Mouse (Mus musculus) urinary bladder, postnatal 14 days (tissue): ENCODE measurements around the gene Enpp6.

Experiments
- DNase-seq: peaks from one replicate; pipeline ENCODE4 v3.0.0; 2021; ENCODE audit warnings: low spot score

The Enpp6 gene

DNA sequence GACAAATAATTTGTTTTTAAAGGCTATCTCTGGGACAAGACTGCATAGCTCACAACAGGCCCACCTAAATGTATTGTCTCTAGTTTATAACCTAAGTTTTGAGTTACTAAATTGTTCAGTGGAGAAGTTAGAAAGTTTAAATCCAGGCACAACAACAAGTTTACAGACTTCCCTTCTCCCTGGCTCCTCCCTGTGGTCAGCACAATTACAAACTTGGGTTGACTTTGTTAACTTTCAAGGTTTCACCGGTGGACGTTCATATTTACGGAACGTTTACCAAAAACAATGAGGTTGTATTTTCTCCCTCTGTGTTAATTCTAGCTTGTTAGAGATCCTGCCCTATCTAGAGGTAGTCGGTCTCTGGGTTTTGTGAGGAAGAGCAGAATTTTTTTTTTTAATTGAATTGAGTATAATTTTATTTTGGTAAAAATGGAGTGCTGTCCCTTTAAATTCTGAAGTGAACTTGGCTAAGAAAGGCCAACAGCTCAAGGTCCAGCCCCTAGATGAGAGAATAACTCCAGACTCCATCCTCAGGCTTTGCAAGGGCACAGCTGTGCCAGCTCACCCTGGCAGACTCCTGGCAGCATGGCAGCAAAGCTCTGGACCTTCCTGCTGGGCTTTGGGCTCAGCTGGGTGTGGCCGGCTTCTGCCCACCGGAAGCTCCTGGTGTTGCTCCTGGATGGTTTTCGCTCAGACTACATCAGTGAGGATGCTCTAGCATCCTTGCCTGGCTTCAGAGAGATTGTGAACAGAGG, at the start of gene Enpp6:
Gene Enpp6 (plus strand): TSS at position 502 of the 755 bp plus-strand sequence.
- no peak for DNase-seq

DNA sequence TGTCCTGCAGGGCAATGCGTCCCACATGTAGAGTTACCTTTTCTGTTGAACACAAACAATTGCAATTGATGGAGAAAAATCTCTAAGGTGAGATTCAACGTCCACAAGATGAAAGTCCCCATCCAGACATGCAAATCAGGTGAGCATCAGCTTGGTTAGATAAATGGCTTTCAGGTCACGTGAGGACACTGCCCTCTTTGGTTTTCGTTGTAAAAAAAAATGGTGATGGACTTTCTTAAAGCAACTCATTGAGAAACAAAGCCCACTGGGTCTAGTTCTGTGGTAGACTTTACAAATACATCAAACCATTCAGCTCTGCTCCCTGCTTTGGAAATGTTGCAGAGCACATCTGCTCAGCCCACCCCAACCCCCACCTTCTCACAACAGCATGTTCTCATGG, 48.5 kb upstream of the Enpp6 start:
- no peak for DNase-seq

DNA sequence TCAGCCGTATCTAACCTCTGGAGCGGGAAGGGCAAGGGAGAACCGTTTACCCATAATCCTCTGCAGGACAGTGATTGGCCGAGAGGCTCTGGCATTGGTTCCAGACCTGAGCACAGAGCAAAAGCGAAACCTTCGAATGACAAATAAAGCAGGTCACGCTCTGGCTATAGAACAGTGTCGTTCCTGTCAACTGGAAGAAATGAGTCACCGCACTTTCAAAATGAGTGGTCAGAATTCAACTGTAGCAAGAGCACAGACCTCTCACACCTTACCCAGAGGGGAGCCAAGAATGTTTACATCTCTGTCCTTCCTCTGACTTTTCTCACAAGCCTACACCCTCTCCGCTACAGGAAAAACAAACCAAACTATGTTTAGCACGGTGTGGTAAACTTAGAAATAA, 45.4 kb upstream of the Enpp6 start:
- peak; percentile 32 for DNase-seq

DNA sequence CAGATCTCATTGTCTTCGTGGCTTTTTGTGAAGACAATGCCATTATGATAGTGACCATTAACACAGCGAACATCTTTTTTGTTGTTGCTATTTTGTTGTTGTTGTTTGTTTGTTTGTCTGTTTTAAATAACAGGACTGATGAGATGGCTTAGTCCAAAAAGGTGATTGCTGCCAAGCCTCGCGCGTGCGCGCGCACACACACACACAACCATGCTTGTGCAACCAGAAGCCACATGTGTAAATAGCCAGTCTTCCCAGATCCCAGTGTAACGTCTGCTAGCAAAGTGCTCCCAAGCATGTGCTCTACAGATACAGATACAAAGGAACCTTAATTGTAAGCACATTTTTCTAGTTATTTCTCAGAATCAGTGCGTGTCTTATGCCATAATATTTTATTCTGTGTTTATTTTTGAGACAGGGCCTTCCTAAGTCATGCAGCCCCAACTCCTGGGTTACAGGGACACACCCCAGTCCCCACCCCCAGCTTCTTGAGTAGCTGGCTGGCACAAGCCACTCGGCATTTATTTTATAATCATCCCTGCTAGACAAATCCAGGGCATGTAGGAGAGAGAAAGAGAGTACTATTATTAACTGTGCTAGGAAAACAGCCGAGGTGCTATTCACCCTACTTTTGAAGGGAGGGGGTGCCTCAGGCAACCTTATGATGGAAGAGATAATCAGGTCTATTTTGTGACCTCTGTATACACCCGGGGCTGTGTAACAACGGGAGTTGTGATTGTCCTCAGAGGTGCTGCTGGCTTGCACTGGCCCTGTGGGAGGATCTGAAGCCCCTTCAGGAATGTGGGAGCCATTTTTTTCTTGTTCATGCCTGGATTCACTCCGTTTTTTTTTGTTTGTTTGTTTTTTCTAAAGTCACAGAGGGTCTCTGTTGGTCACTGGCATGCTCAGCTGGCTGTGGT, 44.7 kb upstream of the Enpp6 start:
- no peak for DNase-seq

DNA sequence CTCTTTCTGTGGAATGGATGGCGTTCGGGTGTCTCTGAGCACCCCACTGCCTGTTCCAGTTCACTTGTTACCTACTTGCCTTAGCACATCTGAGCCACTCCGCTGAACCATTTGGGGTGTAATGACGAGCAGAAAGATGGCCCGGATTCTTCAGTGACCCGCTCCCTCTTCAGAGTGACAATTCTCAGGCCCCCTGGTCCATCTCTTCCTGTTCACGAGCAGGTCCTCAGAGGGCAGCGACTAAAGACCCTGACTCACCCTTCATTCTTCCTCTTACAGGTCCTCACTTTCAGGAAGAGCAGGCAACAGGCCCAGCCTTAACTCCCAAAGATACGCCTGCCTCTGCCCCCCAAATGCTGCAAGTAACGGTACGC, 44.0 kb upstream of the Enpp6 start:
- DNase-seq = no peak

GRCm38 (mm10) chr8:46943337-46943736, 43.4 kb upstream of the Enpp6 start:
- no peak for DNase-seq

DNA sequence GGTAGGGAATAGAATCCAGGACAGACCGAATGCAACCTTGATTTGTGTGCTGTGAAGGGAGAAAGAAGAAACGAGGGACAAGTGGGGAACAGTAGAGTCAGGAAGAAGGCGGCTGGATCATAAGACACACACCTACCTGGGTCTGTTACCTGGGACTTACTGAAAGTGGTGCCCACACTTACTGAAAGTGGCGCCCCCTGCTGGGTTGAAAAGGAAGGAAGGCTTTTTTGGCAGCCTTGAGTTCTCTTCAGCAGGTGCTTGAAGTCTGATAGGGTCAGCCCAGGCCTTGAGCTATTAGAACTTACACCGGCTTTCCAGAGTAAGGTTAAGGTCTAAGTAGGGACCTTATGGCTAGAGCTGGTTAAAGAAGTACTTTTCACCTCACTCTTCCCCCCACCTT, 40.5 kb upstream of the Enpp6 start:
- peak; percentile 26 for DNase-seq

DNA sequence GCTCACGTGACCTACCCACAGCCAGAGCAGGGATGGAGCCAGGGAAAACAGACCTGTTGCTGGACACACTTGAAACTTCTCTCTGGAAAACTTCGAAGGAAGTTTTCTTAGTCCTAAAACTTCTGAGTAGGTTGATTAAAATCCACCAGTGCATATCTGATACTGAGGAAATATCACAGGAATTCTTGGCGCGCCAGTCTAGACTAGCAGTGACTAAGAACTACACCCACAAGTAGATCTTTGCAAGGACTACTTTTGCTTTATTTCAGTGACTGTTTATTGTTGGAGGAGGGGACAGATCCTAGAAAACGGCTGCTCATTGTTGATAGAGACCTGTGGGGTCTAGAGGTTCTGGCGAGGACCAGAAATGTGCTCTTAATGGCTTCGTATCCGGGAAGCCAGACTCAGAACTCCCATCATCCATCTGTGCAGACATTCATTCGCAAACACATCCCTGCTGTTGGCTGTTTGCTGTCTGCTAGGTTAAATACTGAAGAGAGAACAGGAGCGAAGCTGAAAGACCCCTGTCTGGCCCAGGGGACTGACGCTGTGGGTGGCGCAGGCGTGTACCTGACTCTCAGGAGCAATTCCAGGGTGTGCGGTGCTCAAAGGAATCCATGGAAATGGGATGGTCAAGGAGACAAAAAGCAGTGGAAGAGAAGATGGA, 38.5 kb upstream of the Enpp6 start:
- no peak for DNase-seq

DNA sequence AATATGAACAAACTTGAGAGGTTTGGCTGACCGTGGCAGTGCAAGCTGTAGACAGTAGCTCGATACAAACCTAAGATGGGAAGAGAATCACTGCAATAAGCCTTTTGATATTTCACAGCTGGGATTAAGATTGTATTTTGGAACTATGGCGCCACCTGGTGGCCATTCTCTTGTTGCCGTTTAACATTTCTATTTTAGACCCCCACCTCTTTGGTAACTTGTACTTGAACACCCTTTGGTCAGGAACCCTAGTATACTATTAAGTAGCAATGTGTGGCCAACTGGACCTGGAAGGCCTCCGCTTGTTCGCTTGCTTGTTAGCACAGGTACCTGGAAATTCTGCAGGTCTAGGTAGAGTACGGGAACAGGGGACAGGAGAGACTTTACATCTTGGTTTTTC, 33.2 kb upstream of the Enpp6 start:
- DNase-seq = peak; percentile 72

- no peak for DNase-seq
Observed at GRCm38 (mm10) chr8:46962630-46963427, 23.9 kb upstream of the Enpp6 start.

DNA sequence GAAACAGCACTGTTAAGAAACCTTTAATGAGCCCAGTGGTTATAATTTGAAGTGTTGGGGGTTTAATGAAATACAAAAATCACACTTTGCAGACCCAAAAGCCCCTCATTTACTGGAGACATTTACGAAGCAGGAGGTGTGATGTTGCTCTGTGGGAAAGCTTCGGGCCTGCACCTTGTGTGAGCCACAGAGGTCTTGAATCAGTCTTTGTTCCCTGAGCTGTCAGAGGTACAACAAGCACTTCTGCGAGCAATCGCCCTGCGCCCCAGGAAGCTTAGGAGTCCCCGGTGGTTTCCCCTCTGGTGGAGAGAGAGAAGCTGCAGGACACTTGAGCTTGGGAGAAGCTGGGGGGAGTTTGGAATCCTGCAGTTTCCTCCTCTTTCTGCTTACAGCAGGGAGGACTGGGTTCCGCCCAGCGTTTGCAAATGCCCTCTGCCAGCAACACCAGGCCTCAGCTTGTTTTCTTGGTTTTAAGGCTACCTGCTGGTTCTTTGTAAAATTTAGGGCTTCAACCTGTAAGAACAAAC, 23.0 kb upstream of the Enpp6 start:
- no peak for DNase-seq

DNA sequence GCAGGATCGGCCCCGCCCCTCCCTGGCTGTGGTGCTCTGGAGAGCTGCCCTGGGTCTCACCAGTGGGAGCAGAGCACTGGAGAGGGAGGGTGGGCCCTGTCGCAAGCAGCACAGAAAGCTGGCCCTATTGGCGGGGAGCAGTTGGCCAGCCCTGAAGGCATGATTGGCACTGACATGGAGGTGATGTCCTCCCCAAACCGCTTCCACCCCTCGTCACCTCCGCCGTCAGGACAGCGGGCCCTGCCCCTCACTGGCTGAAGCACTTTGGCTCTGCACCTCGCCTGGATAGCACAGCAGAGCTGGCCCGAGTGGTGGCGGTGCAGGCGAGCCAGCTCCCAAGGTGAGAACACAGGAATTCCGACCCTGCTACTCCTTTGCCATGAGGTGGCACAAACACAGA, 20.9 kb upstream of the Enpp6 start:
- DNase-seq = no peak

DNA sequence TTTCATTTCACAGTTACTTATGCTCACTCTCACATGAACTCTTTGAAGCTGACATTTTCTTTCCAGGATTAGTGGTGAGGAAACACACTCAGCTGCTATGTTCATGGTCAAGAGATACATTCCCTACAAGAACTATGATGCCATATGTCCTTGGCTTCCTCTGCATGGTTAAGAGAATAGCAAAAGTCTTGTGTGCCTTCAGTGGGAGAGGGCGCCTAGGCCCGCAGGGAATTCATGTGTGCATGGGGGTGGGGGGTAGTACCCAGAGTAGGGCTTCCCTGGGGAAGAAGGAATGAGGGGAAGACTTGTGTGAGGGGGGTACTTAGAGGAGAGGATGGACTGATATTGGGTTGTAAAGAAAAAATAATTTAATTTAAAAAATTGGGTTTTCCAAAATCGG, 18.0 kb upstream of the Enpp6 start:
- no peak for DNase-seq

DNA sequence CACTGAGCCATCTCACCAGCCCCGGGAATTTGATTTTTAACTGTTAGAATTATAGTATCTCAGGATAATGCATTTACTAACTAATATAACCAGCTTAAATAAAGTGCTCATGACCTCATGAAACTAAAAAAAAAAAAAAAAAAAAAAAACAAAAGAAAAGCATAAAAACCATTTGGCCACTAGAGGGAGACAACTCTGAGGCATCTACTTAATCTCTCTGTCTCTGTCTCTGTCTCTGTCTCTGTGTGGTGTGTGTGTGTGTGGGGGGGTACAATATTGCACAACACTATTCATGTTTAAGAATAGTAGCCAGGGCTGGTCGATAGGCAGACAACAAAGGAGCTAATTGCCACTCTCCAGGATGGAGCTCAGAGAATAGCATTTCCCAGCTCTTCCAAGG, 17.3 kb upstream of the Enpp6 start:
- no peak for DNase-seq

DNA sequence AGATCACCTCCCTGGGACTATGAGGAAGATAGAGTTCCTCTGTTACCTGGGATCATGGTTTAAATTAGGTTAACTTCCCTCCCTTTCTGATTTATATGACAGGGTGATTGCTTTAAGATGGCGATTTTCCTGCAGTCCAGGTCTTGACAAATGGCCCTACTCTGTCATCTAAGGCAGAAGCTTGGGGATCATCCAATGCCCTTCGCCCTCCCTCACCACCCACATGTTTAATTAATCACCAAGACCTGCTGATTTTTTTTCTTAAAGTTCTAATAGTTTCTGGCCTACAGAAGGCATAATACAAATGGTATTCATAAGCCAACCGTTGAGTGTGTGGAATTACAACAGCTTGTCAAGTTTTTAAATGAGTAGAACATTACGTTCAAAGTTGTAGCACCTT, 9.3 kb upstream of the Enpp6 start:
- DNase-seq = no peak

- no peak for DNase-seq
Observed at GRCm38 (mm10) chr8:46982166-46982565, 4.5 kb upstream of the Enpp6 start.

GRCm38 (mm10) chr8:46982770-46983169, 3.9 kb upstream of the Enpp6 start:
- DNase-seq = no peak

GRCm38 (mm10) chr8:46984647-46985046, 2.0 kb upstream of the Enpp6 start:
- DNase-seq = no peak

- DNase-seq = no peak
Observed at GRCm38 (mm10) chr8:46988366-46988765, 1.7 kb downstream of the Enpp6 start.

- DNase-seq = no peak
Observed at GRCm38 (mm10) chr8:46991081-46991480, 4.4 kb downstream of the Enpp6 start.

DNA sequence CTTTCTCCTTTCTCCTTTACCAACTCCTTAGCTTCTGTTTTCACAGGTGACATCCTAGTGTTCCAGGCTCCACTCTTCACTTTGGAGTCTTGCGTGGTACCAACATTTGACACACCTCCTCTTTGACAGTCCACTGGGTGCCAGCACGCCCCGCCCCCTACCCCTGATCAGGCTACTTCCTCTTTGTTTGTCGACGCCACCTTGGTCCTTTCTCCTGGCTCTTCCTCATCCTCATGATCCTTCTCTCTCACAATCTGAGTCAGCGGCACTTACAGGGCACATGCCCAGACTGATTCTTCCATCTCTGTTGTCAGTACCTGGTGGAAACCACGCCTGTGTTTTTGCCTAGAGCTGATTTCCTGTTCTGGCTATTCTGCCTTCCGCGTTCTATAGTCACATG, 5.9 kb downstream of the Enpp6 start:
- no peak for DNase-seq
